Mouse (Mus musculus) olfactory bulb, adult 2 months (tissue): ENCODE measurements around the gene Rab3gap1.

Experiments
- CTCF ChIP-seq: fragments of 200-500 bp; IDR thresholded peaks from 2 replicates; pipeline ENCODE4 v1.5.1; 2012; ENCODE audit warnings: low read depth, mild to moderate bottlenecking, low read length, moderate library complexity; ENCODE audit not compliant: insufficient read depth
- POLR2A ChIP-seq: fragments of 200-500 bp; IDR thresholded peaks from 2 replicates; pipeline ENCODE4 v1.6.1; 2012; ENCODE audit warnings: mild to moderate bottlenecking, low read depth, low read length, moderate library complexity; ENCODE audit not compliant: insufficient read depth

GRCm38 (mm10) chr1:127836619-127837018, 32.0 kb upstream of the Rab3gap1 start:
- TF ChIP-seq CTCF, result no peak
- TF ChIP-seq POLR2A, result no peak
